Mouse (Mus musculus): ENCODE data around the gene Creld2.

Creld2 gene

GRCm38 (mm10) chr15:88865888-88866695 lies 46.6 kb downstream of the Creld2 start:
- POLR2A ChIA-PET: interaction anchor here (0.5 to 14.2 kb wide), 70 partner anchors 10 to 397 kb away, joined by 3 to 252 read pairs (median 6); partner anchors contain the start of genes Alg12 (in 2 of the 4), Creld2 (in 2 of the 4), Zbed4 (in 2 of the 4) and Tubgcp6 (in 1 of the 4)
- CTCF ChIA-PET: interaction anchor here (0.6 to 5.3 kb wide), 17 partner anchors 9 to 508 kb away, joined by 3 to 36 read pairs (median 4); partner anchors contain the start of gene Tubgcp6 (in 1 of the 4)

GRCm38 (mm10) chr15:88866934-88867356 lies 47.5 kb downstream of the Creld2 start:
- ChIA-PET POLR2A (interaction anchor here (0.7 to 14.2 kb wide), 73 partner anchors 9 to 343 kb away, joined by 3 to 252 read pairs (median 5); partner anchors contain the start of genes Alg12 (in 3 of the 4), Creld2 (in 2 of the 4), Tubgcp6 (in 2 of the 4) and Hdac10 (in 1 of the 4)), CTCF (interaction anchor here (0.6 to 5.3 kb wide), 13 partner anchors 9 to 256 kb away, joined by 3 to 36 read pairs (median 6); partner anchors contain the start of gene Tubgcp6 (in 1 of the 4))

GRCm38 (mm10) chr15:88867368-88868023 lies 48.0 kb downstream of the Creld2 start:
- ChIA-PET POLR2A (interaction anchor here (0.6 to 14.2 kb wide), 84 partner anchors 9 to 340 kb away, joined by 3 to 252 read pairs (median 5); partner anchors contain the start of genes Alg12 (in 3 of the 4), Creld2 (in 2 of the 4), Tubgcp6 (in 2 of the 4) and Hdac10 (in 1 of the 4)), CTCF (interaction anchor here (0.6 to 5.3 kb wide), 18 partner anchors 9 to 610 kb away, joined by 3 to 36 read pairs (median 5); partner anchors contain the start of gene Arsa (in 1 of the 4))

- CTCF ChIA-PET: interaction anchor here (0.6 to 5.3 kb wide), 16 partner anchors 8 to 609 kb away, joined by 3 to 36 read pairs (median 5); partner anchors contain the start of gene Arsa (in 1 of the 4)
- POLR2A ChIA-PET: interaction anchor here (0.6 to 14.2 kb wide), 67 partner anchors 8 to 339 kb away, joined by 3 to 252 read pairs (median 7); partner anchors contain the start of genes Alg12 (in 2 of the 4), Tubgcp6 (in 2 of the 4), Creld2 (in 1 of the 4) and Hdac10 (in 1 of the 4)
These were observed 48.7 kb downstream of the Creld2 start for GRCm38 (mm10) chr15:88868024-88868742.

GRCm38 (mm10) chr15:88870418-88871185 lies 51.2 kb downstream of the Creld2 start:
- ChIA-PET POLR2A (interaction anchor here (0.6 to 14.2 kb wide), 14 partner anchors 9 to 161 kb away, joined by 3 to 252 read pairs (median 8); partner anchors contain the start of gene Pim3 (in 2 of the 4)), CTCF (no interaction called here)

- POLR2A ChIA-PET: interaction anchor here in 3 of 4 experiments (0.6 to 14.2 kb wide), 13 partner anchors 10 to 50 kb away, joined by 3 to 252 read pairs (median 7); partner anchors contain the start of gene Pim3 (in 1 of the 3)
- CTCF ChIA-PET: interaction anchor here in 3 of 4 experiments (0.7 to 3.3 kb wide), 6 partner anchors 8 to 47 kb away, joined by 3 to 29 read pairs (median 4); no protein-coding TSS in a partner anchor
These were observed 54.6 kb downstream of the Creld2 start for GRCm38 (mm10) chr15:88874061-88874460.

- ChIA-PET POLR2A (interaction anchor here in 3 of 4 experiments (0.7 to 14.2 kb wide), 10 partner anchors 8 to 169 kb away, joined by 3 to 252 read pairs (median 12); partner anchors contain the start of gene Pim3 (in 2 of the 3)), CTCF (interaction anchor here (0.7 to 3.6 kb wide), 6 partner anchors 9 to 568 kb away, joined by 3 to 43 read pairs (median 4); partner anchors contain the start of gene Pim3 (in 1 of the 4))
These were observed 55.0 kb downstream of the Creld2 start for GRCm38 (mm10) chr15:88874477-88874876.

- POLR2A ChIA-PET: interaction anchor here (0.6 to 4.3 kb wide), 36 partner anchors 9 to 167 kb away, joined by 3 to 140 read pairs (median 7); partner anchors contain the start of genes Alg12 (in 2 of the 4), Creld2 (in 2 of the 4) and Pim3 (in 2 of the 4)
These were observed 56.2 kb downstream of the Creld2 start for GRCm38 (mm10) chr15:88875625-88876081.

More at GRCm38 (mm10) chr15:88875625-88876081, 56.2 kb downstream of the Creld2 start:
- CTCF ChIA-PET: interaction anchor here (0.7 to 3.6 kb wide), 43 partner anchors 8 to 439 kb away, joined by 3 to 51 read pairs (median 9); partner anchors contain the start of genes Pim3 (in 2 of the 4), Alg12 (in 1 of the 4), Creld2 (in 1 of the 4) and Sbf1 (in 1 of the 4)

Data from embryonic stem cell, embryonic (primary cell).